Mouse (Mus musculus) heart, postnatal 10 days (tissue): ENCODE measurements around the gene Zfp777. TPM values are rescaled to one million over a fixed set of nuclear protein-coding genes. Genes with fewer than 3 reads are reported as not detected.

Experiments
- DNase-seq, 2 experiments: peaks; one replicate each; pipeline ENCODE4 v3.0.0; 2021
- intact Hi-C: fragments of 180-260 bp; cut with DNase I; formaldehyde crosslinking; loops from one replicate; pipeline ENCODE4 v1.15.1; 2025
- microRNA-seq, 2 experiments: library from miRNA; unstranded; fragments of <30 nt; microRNA quantifications; one replicate each; pipeline ENCODE4 v1.2.0; 2022
- total RNA-seq, 2 experiments: library from RNA; stranded (reverse); gene quantifications; 2 replicates each; pipeline ENCODE4 v1.2.3; 2021

Zfp777 gene
- total RNA-seq, 2 experiments from 2014 or later, result 16.6 to 17.3 TPM

GRCm38 (mm10) chr6:48032661-48033060, 16.1 kb downstream of the Zfp777 start:
- intact Hi-C loops, result no loop called here
- no peak for DNase-seq

- DNase-seq, result no peak
- intact Hi-C loops, result no loop called here
Observed at GRCm38 (mm10) chr6:48025905-48026660, 22.6 kb downstream of the Zfp777 start.

GRCm38 (mm10) chr6:48024994-48025345, 23.7 kb downstream of the Zfp777 start:
- intact Hi-C loops, result no loop called here
- no peak for DNase-seq

- no peak for DNase-seq
- intact Hi-C loops, result no loop called here
Observed at GRCm38 (mm10) chr6:48024330-48024993, 24.2 kb downstream of the Zfp777 start.

- intact Hi-C loops, result no loop called here
- no peak for DNase-seq
Observed at GRCm38 (mm10) chr6:48022672-48023071, 26.0 kb downstream of the Zfp777 start.

GRCm38 (mm10) chr6:48021678-48022077, 27.0 kb downstream of the Zfp777 start:
- intact Hi-C loops, result no loop called here

GRCm38 (mm10) chr6:48020006-48020405, 28.7 kb downstream of the Zfp777 start:
- intact Hi-C loops, result no loop called here
- no peak for DNase-seq

More at GRCm38 (mm10) chr6:48021678-48022077, 27.0 kb downstream of the Zfp777 start:
- no peak for DNase-seq

GRCm38 (mm10) chr6:48016841-48017240, 31.9 kb downstream of the Zfp777 start:
- intact Hi-C loops, result no loop called here
- no peak for DNase-seq

- peak; percentile 48 to 61 for DNase-seq
Observed at GRCm38 (mm10) chr6:48016090-48016521, 32.6 kb downstream of the Zfp777 start.

GRCm38 (mm10) chr6:48010727-48011126, 38.0 kb downstream of the Zfp777 start:
- intact Hi-C loops, result no loop called here
- DNase-seq, result peak; percentile 75 to 77

More at GRCm38 (mm10) chr6:48016090-48016521, 32.6 kb downstream of the Zfp777 start:
- intact Hi-C loops, result no loop called here

GRCm38 (mm10) chr6:47995661-47996060, 53.0 kb downstream of the Zfp777 start:
- no peak for DNase-seq
- intact Hi-C loops, result no loop called here

- intact Hi-C loops, result no loop called here
Observed at GRCm38 (mm10) chr6:47983936-47984335, 64.8 kb downstream of the Zfp777 start.

GRCm38 (mm10) chr6:47978897-47979368, 69.8 kb downstream of the Zfp777 start:
- DNase-seq, result peak; percentile 72 to 75
- intact Hi-C loops, result no loop called here

More at GRCm38 (mm10) chr6:47983936-47984335, 64.8 kb downstream of the Zfp777 start:
- no peak for DNase-seq

GRCm38 (mm10) chr6:47974599-47974998, 74.1 kb downstream of the Zfp777 start:
- DNase-seq, result no peak
- intact Hi-C loops, result no loop called here

Small RNA genes within 50 kb of the gene (microRNA-seq; reads per million reads assigned to microRNA genes)
- 0 to 0.24 reads per million in 2 experiments for gene Gm24563

Other genes starting within 250 kb of the Zfp777 start
- gene Pdia4, start 235.5 kb downstream of the Zfp777 start, total RNA-seq, result 10 to 100 TPM; 43.2 to 57.8 TPM
- gene Zfp786, start 218.0 kb downstream of the Zfp777 start, total RNA-seq, result under 1 TPM; 0.55 to 0.99 TPM
- gene Zfp398, start 213.2 kb downstream of the Zfp777 start, total RNA-seq, result 1 to 10 TPM; 7.1 TPM
- gene Zfp282, start 171.7 kb downstream of the Zfp777 start, total RNA-seq, result 10 to 100 TPM; 10.2 to 10.4 TPM
- gene Zfp212, start 128.4 kb downstream of the Zfp777 start, total RNA-seq, result 10 to 100 TPM; 12.6 to 12.7 TPM
- 1 to 10 TPM; 1.9 to 2.1 TPM for gene Zfp956, start 95.5 kb downstream of the Zfp777 start, total RNA-seq
- 10 to 100 TPM; 17.1 to 17.6 TPM for gene Zfp746, start 37.7 kb upstream of the Zfp777 start, total RNA-seq